Mouse (Mus musculus): ENCODE results near the gene St6gal1. TPM values are rescaled to one million over a fixed set of nuclear protein-coding genes. Genes with fewer than 3 reads are reported as not detected.

St6gal1 gene
- polyA plus RNA-seq, 1 experiment from 2014 or later: 32.5 TPM

DNA sequence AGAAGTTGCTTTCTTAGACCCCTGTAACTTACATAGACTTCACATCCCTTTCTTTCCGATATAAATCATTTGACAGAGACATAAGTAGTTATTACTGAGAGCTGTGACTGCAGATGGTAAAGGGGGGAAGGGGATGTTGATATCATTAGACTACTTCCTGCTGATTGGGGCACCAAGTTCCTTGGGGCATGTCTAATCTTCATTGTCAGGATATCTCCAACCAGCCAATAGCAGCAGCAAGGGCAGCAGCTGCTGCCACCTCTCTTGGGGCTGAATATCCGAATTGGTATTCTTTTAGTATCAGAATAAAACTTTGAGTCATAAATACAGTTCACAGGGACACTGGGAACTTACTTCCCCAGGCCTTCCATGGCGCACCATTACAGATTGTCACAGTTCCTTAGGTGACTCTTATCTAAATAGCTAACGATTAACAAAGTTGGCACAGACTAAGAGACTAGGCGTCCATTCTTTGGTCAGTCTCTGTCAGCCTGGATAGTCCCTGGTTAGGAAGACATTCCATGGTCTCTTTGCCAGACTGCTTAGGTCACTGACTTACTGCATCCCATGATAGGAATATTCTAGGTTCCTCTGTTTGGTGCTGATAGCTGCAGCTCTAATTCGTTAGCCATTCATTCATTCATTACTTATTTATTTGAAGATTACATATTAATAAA, 109.5 kb downstream of the St6gal1 start:
- H3K4me1 ChIP-seq (ENCODE audit: control insufficient read depth, insufficient read depth, low read length): 0 out of 2 replicates have a peak, but pooled peaks cover 5% of the 10 kb centered on the region
- no peak for ATAC-seq (ENCODE audit: low FRiP score, low TSS enrichment)
- no peak overlapping the region for H3K27ac ChIP-seq (ENCODE audit: low read depth, low read length)
- H3K4me3 ChIP-seq (ENCODE audit: low read length): no peak overlapping the region
- no peak overlapping the region for H3K9ac ChIP-seq (ENCODE audit: low read depth, low read length)
- H3K9me3 ChIP-seq (ENCODE audit: control insufficient read depth, low read length): no peaks in the 10 kb centered on the region
- WGBS: 84% methylated on average over 6 of the region's 6 CpGs
- H3K36me3 ChIP-seq (ENCODE audit: control insufficient read depth, insufficient read depth, low read length): peaks cover 3% of the 10 kb centered on the region; the same call in 1 of the 2 replicates
- no peaks in the 10 kb centered on the region for H3K27me3 ChIP-seq (ENCODE audit: control insufficient read depth, insufficient read depth, low read length)
- H3K4me2 ChIP-seq (replicated peaks; ENCODE audit: low read depth, low read length): no peak overlapping the region

DNA sequence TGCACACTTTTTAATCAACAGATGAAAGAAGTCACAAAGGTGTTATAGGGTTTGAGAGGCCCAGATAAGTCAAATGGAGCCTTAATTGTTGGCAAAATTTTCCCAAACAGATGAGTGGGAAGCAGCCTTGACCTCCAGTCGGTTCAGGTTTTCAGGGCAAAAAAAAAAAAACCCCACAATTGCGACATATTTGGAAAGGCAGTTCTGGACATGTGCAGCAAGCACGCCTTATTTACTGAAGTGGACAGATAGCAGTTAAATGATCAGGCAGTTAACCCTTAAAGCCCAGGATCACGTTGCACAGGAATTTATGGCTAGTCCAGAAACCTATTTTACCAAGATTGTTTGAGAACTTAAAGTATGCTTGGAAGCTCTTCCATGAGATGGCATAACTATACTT, 112.8 kb downstream of the St6gal1 start:
- no peak for ATAC-seq (ENCODE audit: low FRiP score, low TSS enrichment)
- H3K27ac ChIP-seq (ENCODE audit: low read depth, low read length): no peak overlapping the region
- H3K27me3 ChIP-seq (ENCODE audit: control insufficient read depth, insufficient read depth, low read length): no peaks in the 10 kb centered on the region
- H3K4me3 ChIP-seq (ENCODE audit: low read length): no peak overlapping the region
- H3K4me2 ChIP-seq (replicated peaks; ENCODE audit: low read depth, low read length): no peak overlapping the region
- 28% methylated on average over 4 of the region's 4 CpGs for WGBS
- no peaks in the 10 kb centered on the region for H3K4me1 ChIP-seq (ENCODE audit: control insufficient read depth, insufficient read depth, low read length)
- H3K9ac ChIP-seq (ENCODE audit: low read depth, low read length): no peak overlapping the region
- H3K9me3 ChIP-seq (ENCODE audit: control insufficient read depth, low read length): no peaks in the 10 kb centered on the region
- H3K36me3 ChIP-seq (ENCODE audit: control insufficient read depth, insufficient read depth, low read length): no peaks in the 10 kb centered on the region; the same call in 1 of the 2 replicates

DNA sequence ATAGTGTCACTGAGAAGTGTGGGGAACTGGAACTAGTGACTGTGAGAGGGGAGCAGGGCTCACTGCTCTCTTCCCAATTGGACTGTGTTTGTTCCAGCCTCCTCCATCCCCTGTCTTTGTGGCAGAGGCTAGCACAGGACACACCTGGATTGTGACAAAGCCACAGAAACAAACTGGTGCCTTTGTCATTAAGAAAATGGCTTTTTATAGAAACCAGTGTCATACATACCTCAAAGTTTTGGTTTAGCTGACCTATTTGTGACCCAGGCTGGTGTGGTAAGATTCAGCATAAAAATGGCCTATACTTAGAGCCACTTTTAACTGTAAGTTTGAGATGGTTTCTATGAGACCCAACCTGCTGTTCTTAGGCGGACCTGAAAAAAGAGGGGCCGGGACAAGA, 116.7 kb downstream of the St6gal1 start:
- 97% methylated on average over 2 of the region's 2 CpGs for WGBS
- Histone ChIP-seq H3K9ac (ENCODE audit: low read depth, low read length) (no peak overlapping the region), H3K4me2 (replicated peaks; ENCODE audit: low read depth, low read length) (no peak overlapping the region), H3K4me3 (ENCODE audit: low read length) (no peak overlapping the region), H3K36me3 (ENCODE audit: control insufficient read depth, insufficient read depth, low read length) (no peaks in the 10 kb centered on the region; the same call in 1 of the 2 replicates), H3K9me3 (ENCODE audit: control insufficient read depth, low read length) (no peaks in the 10 kb centered on the region), H3K27ac (ENCODE audit: low read depth, low read length) (no peak overlapping the region), H3K4me1 (ENCODE audit: control insufficient read depth, insufficient read depth, low read length) (no peaks in the 10 kb centered on the region), H3K27me3 (ENCODE audit: control insufficient read depth, insufficient read depth, low read length) (no peaks in the 10 kb centered on the region)
- ATAC-seq (ENCODE audit: low FRiP score, low TSS enrichment): no peak

DNA sequence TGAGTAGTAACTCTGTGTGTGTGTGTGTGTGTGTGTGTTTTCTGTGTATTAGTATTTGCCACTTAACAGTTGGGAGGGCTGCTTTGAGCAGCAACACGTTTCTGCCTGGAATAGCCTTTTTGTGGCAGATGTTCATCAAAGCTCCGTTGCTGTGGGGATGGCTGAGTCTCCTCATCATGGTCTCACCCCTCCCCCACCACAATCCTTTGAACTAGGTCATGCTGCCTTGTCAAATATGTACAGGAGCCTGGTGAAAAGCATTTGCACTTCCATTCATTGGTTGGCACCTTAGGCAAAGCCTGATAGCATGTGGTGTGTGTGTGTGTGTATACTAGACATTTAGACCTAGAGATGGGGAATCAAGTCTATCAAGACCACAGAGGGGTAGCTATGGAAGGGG, 126.3 kb downstream of the St6gal1 start:
- Histone ChIP-seq H3K27me3 (ENCODE audit: control insufficient read depth, insufficient read depth, low read length) (no peaks in the 10 kb centered on the region), H3K9me3 (ENCODE audit: control insufficient read depth, low read length) (no peaks in the 10 kb centered on the region), H3K4me1 (ENCODE audit: control insufficient read depth, insufficient read depth, low read length) (no peaks in the 10 kb centered on the region), H3K9ac (ENCODE audit: low read depth, low read length) (no peak overlapping the region), H3K4me2 (replicated peaks; ENCODE audit: low read depth, low read length) (no peak overlapping the region), H3K36me3 (ENCODE audit: control insufficient read depth, insufficient read depth, low read length) (no peaks in the 10 kb centered on the region; the same call in 1 of the 2 replicates), H3K4me3 (ENCODE audit: low read length) (no peak overlapping the region), H3K27ac (ENCODE audit: low read depth, low read length) (no peak overlapping the region)
- ATAC-seq (ENCODE audit: low FRiP score, low TSS enrichment): no peak
- 16% methylated on average over 2 of the region's 2 CpGs for WGBS

DNA sequence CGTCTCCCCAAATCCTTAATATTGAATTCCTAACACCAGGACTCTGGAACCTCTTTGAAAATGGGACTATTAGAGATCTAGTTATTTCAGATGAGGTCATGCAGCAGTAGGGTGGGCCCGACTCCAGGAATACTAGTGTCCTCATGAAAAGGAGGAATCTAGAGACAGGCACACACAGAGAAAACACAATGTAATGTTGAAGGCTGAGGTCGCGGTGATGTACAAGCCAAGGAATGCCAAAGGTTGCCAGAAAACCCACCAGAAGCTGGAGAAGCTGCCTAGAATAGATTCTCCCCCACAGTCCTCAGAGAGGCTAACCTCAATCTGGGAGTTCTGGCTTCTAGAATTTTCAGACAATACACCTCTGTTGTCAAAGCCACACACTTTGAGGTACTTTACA, 136.5 kb downstream of the St6gal1 start:
- Histone ChIP-seq H3K9me3 (ENCODE audit: control insufficient read depth, low read length) (no peaks in the 10 kb centered on the region), H3K36me3 (ENCODE audit: control insufficient read depth, insufficient read depth, low read length) (peaks cover 28% of the 10 kb centered on the region), H3K4me3 (ENCODE audit: low read length) (no peak overlapping the region), H3K4me1 (ENCODE audit: control insufficient read depth, insufficient read depth, low read length) (no peaks in the 10 kb centered on the region), H3K4me2 (replicated peaks; ENCODE audit: low read depth, low read length) (no peak overlapping the region), H3K27ac (ENCODE audit: low read depth, low read length) (no peak overlapping the region), H3K27me3 (ENCODE audit: control insufficient read depth, insufficient read depth, low read length) (no peaks in the 10 kb centered on the region), H3K9ac (ENCODE audit: low read depth, low read length) (no peak overlapping the region)
- 94% methylated on average over 4 of the region's 4 CpGs for WGBS
- no peak for ATAC-seq (ENCODE audit: low FRiP score, low TSS enrichment)

DNA sequence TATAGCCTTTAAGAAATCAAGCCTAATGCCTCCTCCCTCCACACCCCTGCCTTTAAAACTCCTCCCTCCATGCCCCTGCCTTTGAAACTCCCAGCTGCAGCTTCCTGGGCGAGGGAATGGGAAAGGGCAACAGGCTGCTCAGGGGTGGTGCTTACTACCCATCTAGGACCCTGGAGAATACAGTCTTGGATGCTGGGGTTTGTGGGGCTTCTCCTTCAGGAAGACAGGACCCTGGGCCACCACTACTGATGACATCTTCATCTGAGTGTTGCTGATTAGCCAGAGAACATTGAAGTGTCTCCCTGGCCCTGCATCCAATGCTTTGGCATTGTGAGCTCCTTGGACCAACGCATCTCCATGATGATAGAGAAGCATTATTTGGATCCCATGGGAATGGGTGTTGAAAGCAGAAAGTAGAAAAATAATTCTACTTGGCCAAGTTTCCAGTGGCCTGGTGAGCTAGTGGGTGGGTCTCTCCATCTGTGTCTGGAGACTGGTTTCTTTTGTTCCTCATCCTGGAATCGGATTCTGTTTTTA, 137.0 kb downstream of the St6gal1 start:
- H3K4me2 ChIP-seq (replicated peaks; ENCODE audit: low read depth, low read length): no peak overlapping the region
- H3K36me3 ChIP-seq (ENCODE audit: control insufficient read depth, insufficient read depth, low read length): peaks cover 23% of the 10 kb centered on the region; the same call in 1 of the 2 replicates
- H3K27ac ChIP-seq (ENCODE audit: low read depth, low read length): no peak overlapping the region
- ATAC-seq (ENCODE audit: low FRiP score, low TSS enrichment): no peak
- WGBS: 77% methylated on average over 3 of the region's 3 CpGs
- no peak overlapping the region for H3K9ac ChIP-seq (ENCODE audit: low read depth, low read length)
- no peaks in the 10 kb centered on the region for H3K9me3 ChIP-seq (ENCODE audit: control insufficient read depth, low read length)
- no peak overlapping the region for H3K4me3 ChIP-seq (ENCODE audit: low read length)
- no peaks in the 10 kb centered on the region for H3K27me3 ChIP-seq (ENCODE audit: control insufficient read depth, insufficient read depth, low read length)
- H3K4me1 ChIP-seq (ENCODE audit: control insufficient read depth, insufficient read depth, low read length): no peaks in the 10 kb centered on the region

- WGBS: 87% methylated on average over 2 of the region's 2 CpGs
- H3K27me3 ChIP-seq (ENCODE audit: control insufficient read depth, insufficient read depth, low read length): no peaks in the 10 kb centered on the region
- no peaks in the 10 kb centered on the region for H3K4me1 ChIP-seq (ENCODE audit: control insufficient read depth, insufficient read depth, low read length)
- no peak overlapping the region for H3K4me3 ChIP-seq (ENCODE audit: low read length)
- H3K36me3 ChIP-seq (ENCODE audit: control insufficient read depth, insufficient read depth, low read length): peaks cover 3% of the 10 kb centered on the region; the same call in 1 of the 2 replicates
- no peaks in the 10 kb centered on the region for H3K9me3 ChIP-seq (ENCODE audit: control insufficient read depth, low read length)
- H3K27ac ChIP-seq (ENCODE audit: low read depth, low read length): no peak overlapping the region
- ATAC-seq (ENCODE audit: low FRiP score, low TSS enrichment): no peak
- H3K9ac ChIP-seq (ENCODE audit: low read depth, low read length): no peak overlapping the region
- H3K4me2 ChIP-seq (replicated peaks; ENCODE audit: low read depth, low read length): no peak overlapping the region
Measured at GRCm38 (mm10) chr16:23364328-23364990, 139.9 kb downstream of the St6gal1 start.

- 64% methylated on average over 3 of the region's 3 CpGs for WGBS
- no peak for ATAC-seq (ENCODE audit: low FRiP score, low TSS enrichment)
- Histone ChIP-seq H3K27ac (ENCODE audit: low read depth, low read length) (no peak overlapping the region), H3K9me3 (ENCODE audit: control insufficient read depth, low read length) (no peaks in the 10 kb centered on the region), H3K9ac (ENCODE audit: low read depth, low read length) (no peak overlapping the region), H3K4me2 (replicated peaks; ENCODE audit: low read depth, low read length) (no peak overlapping the region), H3K36me3 (ENCODE audit: control insufficient read depth, insufficient read depth, low read length) (no peaks in the 10 kb centered on the region), H3K4me1 (ENCODE audit: control insufficient read depth, insufficient read depth, low read length) (no peaks in the 10 kb centered on the region), H3K27me3 (ENCODE audit: control insufficient read depth, insufficient read depth, low read length) (no peaks in the 10 kb centered on the region), H3K4me3 (ENCODE audit: low read length) (no peak overlapping the region)
Measured at GRCm38 (mm10) chr16:23369124-23369523, 144.6 kb downstream of the St6gal1 start.

DNA sequence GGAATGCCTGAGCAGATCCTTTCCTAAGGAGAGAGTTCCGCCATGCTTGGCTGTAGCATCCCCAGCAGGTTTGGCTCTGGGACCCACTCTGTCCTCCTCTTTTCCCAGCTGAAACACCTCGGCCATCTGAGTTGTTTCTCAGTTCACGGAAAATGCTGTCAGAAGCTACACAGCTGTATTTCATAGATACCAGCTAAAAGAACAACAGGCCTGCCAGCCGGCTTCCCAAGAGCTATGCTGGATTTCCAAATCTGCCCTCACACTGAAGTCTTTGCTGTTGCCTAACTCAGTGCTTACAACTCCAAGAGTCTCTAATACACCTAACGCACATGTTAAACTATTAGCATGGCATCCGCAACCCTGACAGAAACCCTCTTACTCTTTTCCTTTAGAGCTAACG, 146.2 kb downstream of the St6gal1 start:
- Histone ChIP-seq H3K4me1 (ENCODE audit: control insufficient read depth, insufficient read depth, low read length) (no peaks in the 10 kb centered on the region), H3K27ac (ENCODE audit: low read depth, low read length) (no peak overlapping the region), H3K4me3 (ENCODE audit: low read length) (no peak overlapping the region), H3K27me3 (ENCODE audit: control insufficient read depth, insufficient read depth, low read length) (no peaks in the 10 kb centered on the region), H3K9me3 (ENCODE audit: control insufficient read depth, low read length) (no peaks in the 10 kb centered on the region), H3K36me3 (ENCODE audit: control insufficient read depth, insufficient read depth, low read length) (no peaks in the 10 kb centered on the region), H3K4me2 (replicated peaks; ENCODE audit: low read depth, low read length) (no peak overlapping the region), H3K9ac (ENCODE audit: low read depth, low read length) (no peak overlapping the region)
- WGBS: 88% methylated on average over 7 of the region's 7 CpGs
- ATAC-seq (ENCODE audit: low FRiP score, low TSS enrichment): no peak
